Mouse (Mus musculus): ENCODE measurements at regions not wholly inside any gene's neighbourhood (a gene's known extent, or its start where the extent isn't known, plus 50 kb on each side); places are given as distances from the start of the nearest gene placed in this dataset.
A peak's percentile ranks its signal among the peaks of the same experiment; 100 is the strongest.

DNA sequence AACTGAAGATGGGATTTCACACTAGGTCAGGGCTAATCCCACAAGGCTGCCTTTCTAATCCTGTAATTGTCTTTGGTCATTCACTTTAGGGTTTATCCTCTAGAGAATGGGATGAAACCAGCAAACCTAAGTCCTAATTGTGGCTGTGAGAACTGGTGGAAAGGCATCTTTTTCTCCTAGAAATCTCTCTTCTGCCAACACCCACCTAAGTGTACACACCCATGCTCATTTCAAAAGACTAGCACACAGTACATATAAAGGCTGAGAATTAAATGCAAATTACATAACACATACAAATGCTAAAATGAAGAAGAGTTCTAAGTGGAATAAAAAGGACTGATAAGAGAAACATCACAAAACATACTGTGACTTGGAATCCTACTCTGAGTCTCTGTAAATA is 579.5 kb downstream of the Eepd1 start:
- DNase-seq: no peak

DNA sequence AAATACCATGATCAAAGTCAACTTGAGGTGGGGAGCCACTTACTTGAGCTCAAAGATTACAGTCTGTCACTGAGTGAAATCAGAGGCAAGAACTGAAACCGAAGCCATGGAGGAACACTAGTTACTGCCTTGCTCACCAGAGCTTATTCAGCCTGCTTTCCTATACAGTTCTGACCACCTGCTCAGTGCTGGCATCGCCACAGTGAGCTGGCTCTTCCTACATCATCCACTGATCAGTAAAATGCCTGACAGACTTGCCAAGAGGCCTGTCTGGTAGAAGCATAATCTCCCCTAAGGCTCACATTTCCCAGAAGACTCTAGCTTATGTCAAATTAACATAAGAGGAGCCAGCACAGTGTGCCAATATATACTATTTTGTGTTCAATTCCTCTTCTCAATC is 595.7 kb downstream of the Eepd1 start:
- no peak for DNase-seq

DNA sequence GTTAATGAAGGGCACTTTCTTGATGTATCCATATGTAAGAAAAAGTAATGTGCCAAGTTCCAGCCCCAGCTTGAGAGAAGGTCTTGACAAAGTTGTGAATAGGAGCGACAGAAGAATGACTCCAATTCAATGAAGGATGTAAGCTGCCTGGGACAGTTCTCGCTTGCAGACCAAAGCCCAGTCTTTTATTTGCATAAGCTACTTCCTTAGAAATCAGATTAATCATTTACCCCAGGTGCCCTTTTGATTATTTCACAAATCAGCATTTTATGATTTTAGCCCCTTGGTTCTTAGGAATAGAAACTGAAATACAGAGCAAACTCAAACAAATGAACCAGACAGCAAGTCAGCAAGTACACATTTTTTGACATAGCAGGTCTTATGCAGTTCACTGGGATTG is 605.2 kb downstream of the Eepd1 start:
- DNase-seq: no peak

DNA sequence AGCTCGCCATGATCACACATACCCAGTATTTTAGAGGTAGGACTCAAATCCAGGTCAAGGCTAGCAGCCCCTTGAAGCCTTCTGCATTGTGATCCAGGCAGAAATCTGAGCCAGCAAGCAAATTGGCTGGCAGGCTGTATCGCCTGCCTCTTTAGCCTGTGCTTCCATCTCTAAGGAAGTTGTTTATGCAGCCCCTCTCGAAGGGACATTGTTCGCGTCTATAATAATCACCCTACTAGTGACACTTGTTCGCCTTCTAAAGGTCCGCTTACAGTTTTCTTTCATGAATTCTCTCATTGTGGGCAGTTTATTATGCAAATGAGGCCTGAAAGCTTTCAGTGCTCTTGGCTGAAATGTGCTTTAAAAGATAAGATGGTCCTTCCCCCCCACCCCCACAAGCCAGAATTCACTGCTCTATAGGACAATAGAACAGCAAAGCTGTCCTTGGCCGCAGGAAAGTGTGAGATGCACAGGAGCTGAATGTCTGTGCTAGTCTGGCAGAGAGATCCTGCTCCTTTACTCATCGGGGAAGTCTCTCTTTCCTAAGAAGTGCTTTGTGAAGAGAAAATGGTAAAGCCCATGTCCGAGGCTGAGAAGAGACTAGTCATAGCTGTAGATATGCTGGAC is 610.8 kb downstream of the Eepd1 start:
- DNase-seq: no peak

DNA sequence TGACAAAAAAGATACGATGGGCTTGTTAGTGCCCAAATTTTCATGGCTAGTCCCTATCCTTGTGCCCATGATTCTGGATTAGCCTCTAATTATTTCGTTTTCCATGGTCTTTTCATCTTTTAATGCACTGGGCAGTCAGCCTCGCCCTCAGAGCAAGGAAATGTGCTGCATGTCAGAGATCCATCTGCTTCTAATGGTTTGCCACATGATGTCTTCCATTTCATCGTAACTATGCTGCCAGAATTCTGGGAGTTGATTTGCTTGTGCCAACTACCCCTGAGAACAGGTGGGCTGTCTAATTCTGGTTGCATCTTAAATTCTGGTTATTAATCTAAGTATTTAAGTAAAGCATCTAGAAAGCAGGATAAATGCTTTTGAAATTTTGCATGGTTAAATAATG is 622.8 kb downstream of the Eepd1 start:
- DNase-seq: no peak

DNA sequence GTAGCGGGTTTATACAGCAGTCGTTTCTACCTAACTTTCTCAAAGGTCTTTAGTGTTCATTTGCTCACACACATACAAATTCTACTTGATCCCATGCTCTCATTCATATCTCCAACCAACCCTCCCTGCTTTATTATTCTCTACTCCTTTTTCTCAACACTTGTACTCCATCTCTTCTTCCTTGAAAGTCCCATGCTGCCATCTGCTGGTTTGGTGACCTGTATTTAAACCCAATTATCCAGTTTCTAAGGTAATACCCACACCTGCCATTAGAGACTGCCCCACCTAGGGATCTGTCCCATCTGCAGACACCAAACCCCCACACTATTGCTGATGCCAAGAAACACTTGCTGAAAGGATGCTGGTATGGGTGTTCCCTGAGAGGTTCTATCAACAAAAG is 611.5 kb upstream of the B3gat1 start:
- peak; percentile 35 for DNase-seq

DNA sequence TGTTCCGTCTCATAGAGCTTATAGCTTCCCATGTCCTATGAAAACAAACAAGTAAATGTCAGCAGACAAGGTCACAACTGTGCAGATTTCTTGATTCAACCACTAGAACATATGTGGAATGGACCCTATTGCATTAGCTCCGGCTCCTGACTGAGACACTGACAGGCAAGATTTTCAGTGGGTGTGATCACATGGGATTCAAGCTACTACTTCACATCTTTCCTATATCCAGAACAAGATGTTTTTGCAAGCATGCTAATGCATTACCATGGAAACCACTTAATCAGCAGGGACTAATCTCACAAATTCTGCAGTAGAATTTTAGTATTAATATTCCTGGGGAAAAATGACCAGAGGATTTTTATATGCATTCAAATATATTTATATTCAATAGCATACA is 598.9 kb upstream of the B3gat1 start:
- DNase-seq: no peak
